Mouse (Mus musculus) testis, postnatal 14 days (tissue): ENCODE measurements around the gene Crip1.
A peak's percentile ranks its signal among the peaks of the same experiment; 100 is the strongest.

Experiments
- DNase-seq: peaks from one replicate; pipeline ENCODE4 v3.0.0; 2021; ENCODE audit warnings: low spot score

The Crip1 gene

GRCm38 (mm10) chr12:113131601-113132000, 14.5 kb upstream of the Crip1 start:
- no peak for DNase-seq

- no peak for DNase-seq
Measured at GRCm38 (mm10) chr12:113132567-113132966, 13.5 kb upstream of the Crip1 start.

GRCm38 (mm10) chr12:113133260-113133659, 12.9 kb upstream of the Crip1 start:
- no peak for DNase-seq

GRCm38 (mm10) chr12:113133861-113134403, 12.2 kb upstream of the Crip1 start:
- DNase-seq = no peak

- DNase-seq = no peak
Measured at GRCm38 (mm10) chr12:113134502-113134901, 11.6 kb upstream of the Crip1 start.

- no peak for DNase-seq
Measured at GRCm38 (mm10) chr12:113135401-113135800, 10.7 kb upstream of the Crip1 start.

- DNase-seq = no peak
Measured at GRCm38 (mm10) chr12:113136492-113137020, 9.6 kb upstream of the Crip1 start.

GRCm38 (mm10) chr12:113137260-113138213, 8.6 kb upstream of the Crip1 start:
- no peak for DNase-seq

GRCm38 (mm10) chr12:113138291-113138690, 7.8 kb upstream of the Crip1 start:
- no peak for DNase-seq

GRCm38 (mm10) chr12:113138901-113139864, 6.9 kb upstream of the Crip1 start:
- DNase-seq = no peak

GRCm38 (mm10) chr12:113139908-113140615, 6.1 kb upstream of the Crip1 start, which contains the start of gene Crip2:
TSS of gene Crip2 (plus strand) at chr12:113140236.
- peak; percentile 89 for DNase-seq

- DNase-seq = no peak
Measured at GRCm38 (mm10) chr12:113140616-113141411, 5.3 kb upstream of the Crip1 start.

GRCm38 (mm10) chr12:113141531-113141973, 4.6 kb upstream of the Crip1 start:
- no peak for DNase-seq

GRCm38 (mm10) chr12:113142021-113142975, 3.8 kb upstream of the Crip1 start:
- peak; percentile 73 for DNase-seq

- DNase-seq = no peak
Measured at GRCm38 (mm10) chr12:113143164-113143563, 3.0 kb upstream of the Crip1 start.

GRCm38 (mm10) chr12:113144001-113144756, 1.9 kb upstream of the Crip1 start:
- DNase-seq = no peak

- DNase-seq = no peak
Measured at GRCm38 (mm10) chr12:113144886-113145285, 1.2 kb upstream of the Crip1 start.

GRCm38 (mm10) chr12:113145591-113145990, 525 bp upstream of the Crip1 start:
- DNase-seq = no peak
